Mouse (Mus musculus) gastrocnemius, postnatal 36 days (tissue): ENCODE measurements around the gene Tspyl2. TPM values are rescaled to one million over a fixed set of nuclear protein-coding genes. Genes with fewer than 3 reads are reported as not detected.
"Not testable (repeated sequence)": the region's sequence is repeated elsewhere in the genome, so short reads cannot be mapped to it uniquely, and the experiment has no call there.

ENCODE experiments used
- DNase-seq, 2 experiments: peaks; one replicate each; pipeline ENCODE4 v3.0.0; 2022
- intact Hi-C: fragments of 180-260 bp; cut with DNase I; formaldehyde crosslinking; loops from one replicate; pipeline ENCODE4 v1.15.1; 2025
- long read RNA-seq, 2 experiments: library from polyadenylated mRNA; stranded (forward); transcript quantifications; one replicate each; pipeline ENCODE4 v2.0.0; 2021
- total RNA-seq, 2 experiments: library from RNA; stranded (reverse); gene quantifications; 2 replicates each; pipeline ENCODE4 v1.2.3; 2021

Tspyl2 gene
- 10 to 100 TPM in 1 of 2 experiments, 1 to 10 TPM in 1; 9.1 to 11.4 TPM for total RNA-seq
- long read RNA-seq, experiment 1, partial matches to known transcripts, result 1 of 4 reads
- long read RNA-seq, experiment 1, other reads (novel, unspliced or antisense), result 0 of 4 reads
- long read RNA-seq, experiment 2, partial matches to known transcripts, result 0 of 8 reads
- long read RNA-seq, experiment 2, other reads (novel, unspliced or antisense), result 5 of 8 reads

DNA sequence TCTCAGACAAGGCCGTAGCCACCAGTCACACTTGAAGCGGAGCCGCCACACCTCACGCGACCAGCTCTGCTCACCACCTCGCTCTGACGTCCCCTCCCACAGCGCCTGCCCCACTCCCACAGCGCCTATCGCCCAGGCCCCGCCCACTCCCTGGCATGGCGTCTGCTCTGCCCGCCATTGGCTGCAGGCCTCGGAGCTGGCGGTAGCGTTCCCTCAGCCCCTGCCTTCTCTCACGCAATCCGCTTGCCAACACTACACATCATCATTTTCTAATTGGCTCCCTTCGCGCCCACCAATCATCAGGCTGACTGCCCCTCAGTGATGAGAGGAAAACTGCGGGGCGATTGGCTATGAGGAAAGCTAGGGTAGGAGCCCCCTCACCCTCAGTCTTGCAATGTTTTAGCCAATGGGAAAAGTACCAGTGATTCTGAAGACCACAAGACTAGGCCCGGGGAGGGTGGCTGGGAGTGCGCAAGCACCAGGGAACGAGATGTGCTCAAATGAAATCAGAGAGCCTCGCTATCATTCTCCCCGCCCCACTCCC, at the start of gene Tspyl2:
TSS of gene Tspyl2 (minus strand) at position 68 of the 544 bp plus-strand sequence.
- intact Hi-C loops, result no loop called here
- DNase-seq, result peak; percentile 81 to 89

- intact Hi-C loops, result no loop called here
- DNase-seq, result peak; percentile 25 to 33
These were observed 26.4 kb upstream of the Tspyl2 start, which contains the start of gene Gpr173 for GRCm38 (mm10) chrX:152368397-152369273. Gpr173 (minus strand) TSS chrX:152368704.

DNA sequence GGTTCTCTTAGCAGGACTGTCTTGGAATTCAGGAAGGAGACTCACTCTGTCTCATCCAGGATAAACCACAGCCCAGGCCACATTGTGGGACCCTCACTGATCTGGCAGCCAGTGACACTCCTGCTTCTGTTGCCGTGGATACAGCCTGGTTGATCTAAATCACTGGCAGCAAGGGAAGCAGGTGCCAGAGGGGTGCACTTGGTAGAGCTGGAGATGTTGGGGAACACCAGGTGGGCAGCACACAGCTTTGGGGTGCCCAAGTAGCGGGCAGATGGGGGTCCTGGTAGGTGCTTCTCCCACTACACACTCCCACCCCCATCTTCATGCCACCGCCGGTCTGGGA, 25.8 kb upstream of the Tspyl2 start:
- intact Hi-C loops, result no loop called here
- DNase-seq, result no peak

- DNase-seq, result no peak
- intact Hi-C loops, result no loop called here
These were observed 24.2 kb upstream of the Tspyl2 start for GRCm38 (mm10) chrX:152366418-152366817.

- intact Hi-C loops, result loop anchor here (5.0 kb wide), 1 partner anchor 115 kb away; no protein-coding TSS in a partner anchor
- no peak for DNase-seq
These were observed 10.4 kb upstream of the Tspyl2 start for GRCm38 (mm10) chrX:152352553-152353153.

GRCm38 (mm10) chrX:152347041-152347440, 4.8 kb upstream of the Tspyl2 start:
- no peak for DNase-seq
- intact Hi-C loops, result no loop called here

- DNase-seq, result no peak
- intact Hi-C loops, result no loop called here
These were observed 4.4 kb upstream of the Tspyl2 start for GRCm38 (mm10) chrX:152346587-152346986.

DNA sequence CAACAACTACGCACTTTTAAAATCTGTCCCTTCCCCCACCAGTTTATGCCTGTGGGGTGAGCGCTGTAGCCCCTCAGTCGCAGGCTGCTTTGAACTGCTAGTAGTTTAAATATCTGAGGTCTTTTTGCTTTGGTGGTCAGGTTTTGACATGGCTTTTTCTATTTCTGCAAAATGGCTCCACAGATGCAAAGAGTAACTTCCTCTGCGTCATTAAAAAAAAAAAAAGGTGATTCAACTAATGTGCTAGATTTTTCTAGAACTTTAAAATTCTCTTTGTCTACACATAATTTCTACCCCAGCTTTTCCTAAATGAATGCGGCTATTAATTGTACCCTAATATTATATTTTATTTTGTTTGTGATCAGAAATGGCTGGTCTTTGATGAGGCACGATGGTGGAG, 678 bp upstream of the Tspyl2 start:
- intact Hi-C loops, result no loop called here
- no peak for DNase-seq

- intact Hi-C loops, result no loop called here
- DNase-seq, result no peak
These were observed 729 bp downstream of the Tspyl2 start for GRCm38 (mm10) chrX:152341496-152341895.

DNA sequence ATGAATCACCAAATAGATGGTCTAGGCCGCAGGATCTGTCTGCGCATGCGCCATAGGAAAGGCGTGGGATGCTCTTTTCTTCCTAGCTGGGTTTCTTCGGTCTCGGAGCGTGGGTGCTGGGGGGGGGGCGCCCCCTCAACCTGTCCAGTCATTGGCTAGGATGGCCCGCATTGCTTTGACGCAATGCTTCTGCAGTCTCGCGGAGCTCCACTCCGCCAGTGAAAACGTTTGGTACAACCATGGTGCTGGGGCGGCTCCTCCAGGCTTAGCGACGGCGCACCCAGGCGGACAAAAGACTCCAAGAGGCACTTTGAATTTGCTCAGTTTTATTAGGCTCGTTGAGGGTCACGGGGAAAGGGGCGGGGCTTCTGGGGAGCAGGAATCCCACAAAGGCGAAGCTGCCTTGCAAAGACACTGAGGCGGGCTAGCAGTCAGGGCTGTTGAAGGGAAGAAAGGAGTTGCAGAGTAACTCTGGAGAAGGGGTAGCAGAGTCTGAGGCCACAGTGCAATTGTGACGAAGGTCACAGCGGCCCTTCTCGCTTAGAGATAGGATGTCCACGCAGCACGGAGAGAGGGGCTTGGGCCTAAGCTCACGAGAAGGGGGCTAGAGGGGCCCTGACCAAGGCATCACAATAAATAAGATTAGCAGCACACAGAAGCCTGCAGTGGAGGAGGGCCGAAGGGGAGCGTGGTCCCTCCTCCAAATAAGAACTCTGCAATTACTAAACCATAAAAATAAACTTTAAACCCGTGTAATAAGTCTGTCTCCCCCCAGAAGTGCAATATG, 5.5 kb downstream of the Tspyl2 start:
- peak; percentile 79 to 81 for DNase-seq
- intact Hi-C loops, result no loop called here

DNA sequence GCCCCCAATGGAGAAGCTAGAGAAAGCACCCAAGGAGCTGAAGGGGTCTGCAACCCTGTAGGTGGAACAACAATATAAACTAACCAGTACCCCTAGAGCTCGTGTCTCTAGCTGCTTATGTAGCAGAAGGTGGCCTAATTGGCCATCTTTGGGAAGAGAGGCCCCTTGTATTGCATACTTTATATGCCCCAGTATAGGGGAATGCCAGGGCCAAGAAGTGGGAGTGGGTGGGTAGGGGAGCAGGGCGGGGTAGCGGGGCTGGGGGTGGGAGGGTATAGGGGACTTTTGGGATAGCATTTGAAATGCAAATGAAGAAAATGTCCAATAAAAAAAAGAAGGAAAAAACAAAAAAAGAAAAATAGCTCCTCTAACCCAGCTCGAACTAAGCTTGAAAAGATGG, 6.1 kb downstream of the Tspyl2 start:
- DNase-seq, intact Hi-C loops: not testable (repeated sequence)

DNA sequence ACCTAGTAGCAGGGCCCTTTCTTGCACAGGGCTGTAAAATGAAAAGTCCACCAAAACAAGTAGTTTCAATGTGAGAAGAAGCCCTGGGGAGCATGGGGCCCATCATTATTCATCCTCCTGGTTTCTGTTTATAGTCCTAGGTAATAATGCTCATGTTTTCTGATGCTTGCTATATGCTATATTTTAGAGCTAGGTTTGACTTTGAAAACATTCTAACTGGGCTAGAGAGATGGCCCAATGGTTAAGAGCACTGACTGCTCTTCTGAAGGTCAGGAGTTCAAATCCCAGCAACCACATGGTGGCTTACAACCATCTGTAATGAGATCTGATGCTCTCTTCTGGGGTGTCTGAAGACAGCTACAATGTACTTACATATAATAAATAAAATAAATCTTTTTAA, 12.8 kb downstream of the Tspyl2 start:
- DNase-seq, intact Hi-C loops: not testable (repeated sequence)

GRCm38 (mm10) chrX:152327689-152328052, 14.6 kb downstream of the Tspyl2 start:
- DNase-seq, result no peak
- intact Hi-C loops, result no loop called here

GRCm38 (mm10) chrX:152326996-152327688, 15.1 kb downstream of the Tspyl2 start, which contains the start of gene Kantr:
Kantr (minus strand) TSS chrX:152327495.
- intact Hi-C loops, result no loop called here
- peak; percentile 39 to 75 for DNase-seq

DNA sequence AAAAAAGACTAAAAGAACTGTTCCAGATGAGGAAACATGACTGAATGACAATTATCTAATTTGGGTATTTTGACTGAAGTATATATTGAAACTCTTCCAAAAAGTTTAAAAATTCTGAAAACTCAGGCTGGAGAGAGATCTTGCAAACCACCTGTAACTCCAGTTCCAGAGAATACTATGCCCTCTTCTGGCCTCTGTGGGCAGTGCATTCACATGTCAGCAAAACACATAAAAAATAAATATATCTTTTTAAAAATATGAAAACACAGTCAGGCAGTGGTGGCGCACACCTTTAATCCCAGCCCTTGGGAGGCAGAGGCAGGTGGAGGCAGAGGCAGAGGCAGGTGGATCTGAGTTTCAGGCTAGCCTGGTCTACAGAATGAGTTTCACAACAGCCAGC, 18.6 kb downstream of the Tspyl2 start:
- intact Hi-C loops, result no loop called here
- DNase-seq, result no peak

GRCm38 (mm10) chrX:152322776-152323175, 19.4 kb downstream of the Tspyl2 start:
- intact Hi-C loops, result no loop called here

GRCm38 (mm10) chrX:152320535-152320934, 21.7 kb downstream of the Tspyl2 start:
- intact Hi-C loops, result no loop called here

More at GRCm38 (mm10) chrX:152322776-152323175, 19.4 kb downstream of the Tspyl2 start:
- no peak for DNase-seq

DNA sequence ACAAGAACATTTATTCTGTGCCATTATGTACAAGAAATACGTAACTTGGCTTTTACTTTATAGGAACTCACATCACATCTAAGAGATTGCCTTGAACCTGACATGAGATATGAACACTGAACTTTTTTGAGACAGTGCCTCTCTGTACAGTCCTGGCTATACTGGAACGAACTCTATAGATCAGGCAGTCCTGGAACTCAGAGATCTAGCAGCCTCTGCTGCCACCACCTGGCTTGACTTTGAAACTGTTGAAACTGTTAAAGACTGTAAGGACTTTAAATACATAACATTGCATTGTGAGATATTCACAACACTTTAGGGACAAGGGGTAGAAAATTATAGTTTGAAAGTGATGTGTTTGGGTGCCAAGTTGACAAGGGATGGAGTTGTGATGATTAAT, 34.3 kb downstream of the Tspyl2 start:
- DNase-seq, result no peak
- intact Hi-C loops, result no loop called here

More at GRCm38 (mm10) chrX:152320535-152320934, 21.7 kb downstream of the Tspyl2 start:
- no peak for DNase-seq

GRCm38 (mm10) chrX:152307371-152307770, 34.9 kb downstream of the Tspyl2 start:
- DNase-seq, result no peak
- intact Hi-C loops, result no loop called here

- intact Hi-C loops, result no loop called here
- no peak for DNase-seq
These were observed 36.0 kb downstream of the Tspyl2 start for GRCm38 (mm10) chrX:152306224-152306623.
